Mouse (Mus musculus) testis, adult 2 months (tissue): ENCODE results near the gene Ckap4. TPM values are rescaled to one million over a fixed set of nuclear protein-coding genes. Genes with fewer than 3 reads are reported as not detected.

ENCODE experiments used
- H3K27ac ChIP-seq: fragments of 200-500 bp; 2 replicates; pipeline ENCODE4 v1.5.1; 2012; ENCODE audit warnings: low read depth, low read length; ENCODE audit not compliant: control insufficient read depth, insufficient read depth
- H3K27me3 ChIP-seq: fragments of 200-500 bp; 2 replicates; pipeline ENCODE4 v1.6.1; 2012; ENCODE audit warnings: mild to moderate bottlenecking, low read length, moderate library complexity; ENCODE audit not compliant: control insufficient read depth, insufficient read depth
- H3K36me3 ChIP-seq: fragments of 200-500 bp; 2 replicates; pipeline ENCODE4 v1.6.1; 2012; ENCODE audit warnings: mild to moderate bottlenecking, low read length; ENCODE audit not compliant: control insufficient read depth, insufficient read depth
- H3K4me1 ChIP-seq: fragments of 200-500 bp; 2 replicates; pipeline ENCODE4 v1.6.1; 2012; ENCODE audit warnings: low read length; ENCODE audit not compliant: control insufficient read depth, insufficient read depth
- H3K4me3 ChIP-seq: fragments of 200-500 bp; 2 replicates; pipeline ENCODE4 v1.5.1; 2012; ENCODE audit warnings: low read depth, mild to moderate bottlenecking, low read length, moderate library complexity, mixed read lengths; ENCODE audit not compliant: control insufficient read depth
- CTCF ChIP-seq: fragments of 200-500 bp; IDR thresholded peaks from 2 replicates; pipeline ENCODE4 v1.5.1; 2012; ENCODE audit warnings: low read depth, mild to moderate bottlenecking, inconsistent platforms, low read length, moderate library complexity; ENCODE audit not compliant: control insufficient read depth, insufficient read depth, insufficient replicate concordance
- POLR2A ChIP-seq: fragments of 200-500 bp; IDR thresholded peaks from 2 replicates; pipeline ENCODE4 v1.6.1; 2012; ENCODE audit warnings: low read depth, mild to moderate bottlenecking, inconsistent platforms, low read length, moderate library complexity; ENCODE audit not compliant: control insufficient read depth
- polyA plus RNA-seq: library from polyadenylated mRNA; depleted of rRNA; stranded (reverse); fragments of >200 nt; gene quantifications from 2 replicates; pipeline ENCODE4 v1.2.3, GENCODE M21; 2012

The Ckap4 gene
- polyA plus RNA-seq, 1 experiment = 50.1 TPM

- Histone ChIP-seq H3K27me3 (no peaks in the 10 kb centered on the region), H3K4me1 (no peaks in the 10 kb centered on the region), H3K27ac (no peak overlapping the region), H3K36me3 (no peaks in the 10 kb centered on the region), H3K4me3 (no peak overlapping the region)
- TF ChIP-seq POLR2A (no peak), CTCF (peak; percentile 30; the same call in 1 of the 2 replicates)
Observed at GRCm38 (mm10) chr10:84558511-84558910, 24.6 kb upstream of the Ckap4 start.

- H3K36me3 ChIP-seq = no peaks in the 10 kb centered on the region
- H3K4me3 ChIP-seq = no peak overlapping the region
- no peak for TF ChIP-seq POLR2A
- no peak for TF ChIP-seq CTCF
- no peaks in the 10 kb centered on the region for H3K4me1 ChIP-seq
- no peaks in the 10 kb centered on the region for H3K27me3 ChIP-seq
- H3K27ac ChIP-seq = no peak overlapping the region
Observed at GRCm38 (mm10) chr10:84556120-84556519, 22.3 kb upstream of the Ckap4 start.

GRCm38 (mm10) chr10:84554291-84555009 lies 20.6 kb upstream of the Ckap4 start:
- peaks cover 2% of the 10 kb centered on the region; the same call in 1 of the 2 replicates for H3K4me1 ChIP-seq
- H3K27me3 ChIP-seq = no peaks in the 10 kb centered on the region
- H3K4me3 ChIP-seq = no peak overlapping the region
- no peak for TF ChIP-seq POLR2A
- no peak for TF ChIP-seq CTCF
- no peaks in the 10 kb centered on the region for H3K36me3 ChIP-seq
- no peak overlapping the region for H3K27ac ChIP-seq

- Histone ChIP-seq H3K4me3 (no peak overlapping the region), H3K36me3 (no peaks in the 10 kb centered on the region), H3K27ac (no peak overlapping the region), H3K27me3 (no peaks in the 10 kb centered on the region), H3K4me1 (peaks cover 2% of the 10 kb centered on the region; the same call in 1 of the 2 replicates)
- TF ChIP-seq CTCF (no peak), POLR2A (no peak)
Observed at GRCm38 (mm10) chr10:84552477-84552876, 18.6 kb upstream of the Ckap4 start.

- TF ChIP-seq CTCF (no peak), POLR2A (no peak)
- H3K27ac ChIP-seq = no peak overlapping the region
Observed at GRCm38 (mm10) chr10:84551846-84552245, 18.0 kb upstream of the Ckap4 start.

GRCm38 (mm10) chr10:84549920-84550293 lies 16.0 kb upstream of the Ckap4 start:
- Histone ChIP-seq H3K27ac (no peak overlapping the region), H3K27me3 (no peaks in the 10 kb centered on the region), H3K4me1 (peaks cover 2% of the 10 kb centered on the region; the same call in 1 of the 2 replicates), H3K36me3 (no peaks in the 10 kb centered on the region), H3K4me3 (no peak overlapping the region)
- TF ChIP-seq CTCF (no peak), POLR2A (no peak)

More at GRCm38 (mm10) chr10:84551846-84552245, 18.0 kb upstream of the Ckap4 start:
- Histone ChIP-seq H3K27me3 (no peaks in the 10 kb centered on the region), H3K36me3 (no peaks in the 10 kb centered on the region), H3K4me3 (no peak overlapping the region), H3K4me1 (peaks cover 2% of the 10 kb centered on the region; the same call in 1 of the 2 replicates)

GRCm38 (mm10) chr10:84549146-84549919 lies 15.5 kb upstream of the Ckap4 start:
- Histone ChIP-seq H3K36me3 (no peaks in the 10 kb centered on the region), H3K27ac (no peak overlapping the region), H3K4me1 (peaks cover 2% of the 10 kb centered on the region; the same call in 1 of the 2 replicates), H3K4me3 (no peak overlapping the region), H3K27me3 (no peaks in the 10 kb centered on the region)
- TF ChIP-seq CTCF = no peak
- TF ChIP-seq POLR2A = no peak
